Mouse (Mus musculus): ENCODE data around the gene Atxn10.
"Not testable (repeated sequence)": the region's sequence is repeated elsewhere in the genome, so short reads cannot be mapped to it uniquely, and the experiment has no call there.

Atxn10 gene

GRCm38 (mm10) chr15:85335671-85336300 is at the start of gene Atxn10:
Gene Atxn10 (plus strand): TSS chr15:85336245.
- DNase-seq (ENCODE audit: extremely low spot score), result no peak

GRCm38 (mm10) chr15:85294632-85295031 is 41.4 kb upstream of the Atxn10 start:
- DNase-seq (ENCODE audit: extremely low spot score), result no peak

GRCm38 (mm10) chr15:85295544-85295943 is 40.5 kb upstream of the Atxn10 start:
- no peak for DNase-seq (ENCODE audit: extremely low spot score)

- DNase-seq (ENCODE audit: extremely low spot score), result no peak
These were observed 40.1 kb upstream of the Atxn10 start for GRCm38 (mm10) chr15:85295977-85296376.

- DNase-seq (ENCODE audit: extremely low spot score), result no peak
These were observed 39.5 kb upstream of the Atxn10 start for GRCm38 (mm10) chr15:85296538-85296937.

- no peak for DNase-seq (ENCODE audit: extremely low spot score)
These were observed 37.8 kb upstream of the Atxn10 start for GRCm38 (mm10) chr15:85298167-85298781.

- DNase-seq (ENCODE audit: extremely low spot score), result no peak
These were observed 37.1 kb upstream of the Atxn10 start for GRCm38 (mm10) chr15:85298946-85299345.

GRCm38 (mm10) chr15:85303241-85303640 is 32.8 kb upstream of the Atxn10 start:
- DNase-seq (ENCODE audit: extremely low spot score), result no peak

GRCm38 (mm10) chr15:85303976-85304375 is 32.1 kb upstream of the Atxn10 start:
- no peak for DNase-seq (ENCODE audit: extremely low spot score)

GRCm38 (mm10) chr15:85307061-85307660 is 28.9 kb upstream of the Atxn10 start:
- no peak for DNase-seq (ENCODE audit: extremely low spot score)

GRCm38 (mm10) chr15:85311058-85311657 is 24.9 kb upstream of the Atxn10 start:
- no peak for DNase-seq (ENCODE audit: extremely low spot score)

GRCm38 (mm10) chr15:85315378-85316025 is 20.5 kb upstream of the Atxn10 start:
- DNase-seq (ENCODE audit: extremely low spot score), result peak; percentile 70

- no peak for DNase-seq (ENCODE audit: extremely low spot score)
These were observed 19.5 kb upstream of the Atxn10 start for GRCm38 (mm10) chr15:85316342-85317140.

GRCm38 (mm10) chr15:85319924-85320668 is 15.9 kb upstream of the Atxn10 start:
- no peak for DNase-seq (ENCODE audit: extremely low spot score)

GRCm38 (mm10) chr15:85323214-85323613 is 12.8 kb upstream of the Atxn10 start:
- no peak for DNase-seq (ENCODE audit: extremely low spot score)

- no peak for DNase-seq (ENCODE audit: extremely low spot score)
These were observed 11.6 kb upstream of the Atxn10 start for GRCm38 (mm10) chr15:85324426-85324825.

GRCm38 (mm10) chr15:85327808-85328207 is 8.2 kb upstream of the Atxn10 start:
- DNase-seq (ENCODE audit: extremely low spot score), result no peak

GRCm38 (mm10) chr15:85328455-85328854 is 7.6 kb upstream of the Atxn10 start:
- not testable (repeated sequence) for DNase-seq (ENCODE audit: extremely low spot score)

- DNase-seq (ENCODE audit: extremely low spot score), result no peak
These were observed 6.9 kb upstream of the Atxn10 start for GRCm38 (mm10) chr15:85329096-85329495.

- no peak for DNase-seq (ENCODE audit: extremely low spot score)
These were observed 6.0 kb upstream of the Atxn10 start for GRCm38 (mm10) chr15:85330024-85330423.

- not testable (repeated sequence) for DNase-seq (ENCODE audit: extremely low spot score)
These were observed 2.5 kb upstream of the Atxn10 start for GRCm38 (mm10) chr15:85333511-85333910.
